Mouse (Mus musculus): ENCODE data around the gene Akt1s1.

Gene Akt1s1

GRCm38 (mm10) chr7:44828706-44829105, 20.1 kb upstream of the Akt1s1 start:
- no peak for DNase-seq

- no peak for DNase-seq
Observed at GRCm38 (mm10) chr7:44832763-44833162, 16.0 kb upstream of the Akt1s1 start.

- no peak for DNase-seq
Observed at GRCm38 (mm10) chr7:44835373-44836015, 13.3 kb upstream of the Akt1s1 start.

- DNase-seq, result peak; percentile 65
Observed at GRCm38 (mm10) chr7:44836016-44836404, 12.8 kb upstream of the Akt1s1 start.

GRCm38 (mm10) chr7:44836423-44837053, 12.3 kb upstream of the Akt1s1 start:
- no peak for DNase-seq

- no peak for DNase-seq
Observed at GRCm38 (mm10) chr7:44838073-44838472, 10.7 kb upstream of the Akt1s1 start.

GRCm38 (mm10) chr7:44839171-44839490, 9.7 kb upstream of the Akt1s1 start:
- no peak for DNase-seq

- peak; percentile 61 for DNase-seq
Observed at GRCm38 (mm10) chr7:44839491-44840191, 9.2 kb upstream of the Akt1s1 start.

GRCm38 (mm10) chr7:44840426-44840825, 8.4 kb upstream of the Akt1s1 start:
- DNase-seq, result no peak

GRCm38 (mm10) chr7:44841825-44842463, 6.8 kb upstream of the Akt1s1 start:
- peak; percentile 7 for DNase-seq

GRCm38 (mm10) chr7:44845006-44845405, 3.8 kb upstream of the Akt1s1 start:
- DNase-seq, result no peak

- DNase-seq, result peak; percentile 33
Observed at GRCm38 (mm10) chr7:44846804-44847203, 2.0 kb upstream of the Akt1s1 start.

- DNase-seq, result no peak
Observed at GRCm38 (mm10) chr7:44847772-44848171, 1.0 kb upstream of the Akt1s1 start.

GRCm38 (mm10) chr7:44849416-44850111, 773 bp downstream of the Akt1s1 start:
- peak; percentile 95 for DNase-seq

- DNase-seq, result peak; percentile 92
Observed at GRCm38 (mm10) chr7:44850146-44850545, 1.4 kb downstream of the Akt1s1 start.

- no peak for DNase-seq
Observed at GRCm38 (mm10) chr7:44850789-44851624, 2.2 kb downstream of the Akt1s1 start.

GRCm38 (mm10) chr7:44851625-44852234, 2.9 kb downstream of the Akt1s1 start:
- DNase-seq, result no peak

- no peak for DNase-seq
Observed at GRCm38 (mm10) chr7:44852259-44853027, 3.7 kb downstream of the Akt1s1 start.

- no peak for DNase-seq
Observed at GRCm38 (mm10) chr7:44853065-44853464, 4.3 kb downstream of the Akt1s1 start.

GRCm38 (mm10) chr7:44853596-44854355, 5.0 kb downstream of the Akt1s1 start:
- peak; percentile 54 for DNase-seq

Measured in kidney, postnatal 10 days (tissue).